Comparison of ENCODE assay signal across 14 mouse cellular contexts in genomic region chr14:119908032-119908675, GRCm38 (mm10).
DNase-seq lines count a peak whose midpoint lies in the region; ATAC-seq and TF ChIP-seq lines count a peak whose summit lies in the region.
"Had no signal": no experiment of that assay in that cellular context is flagged by ENCODE, and none has a peak within 500 bp of the region (broad histone marks: within the 10 kb centered on the region; RNA-seq: fewer than 3 reads in every experiment).

No protein-coding gene starts in this region.

- H3K4me2 ChIP-seq in heart, embryonic 16.5 days (ENCODE audit: low read depth, low read length), result peak overlapping the region; percentile 51
- peak overlapping the region; percentile 41 for H3K4me2 ChIP-seq in lung, postnatal 0 days (replicated peaks; ENCODE audit: low read depth, low read length)
- 0 out of 2 replicates have a peak overlapping the region, but pooled peaks have one; percentile 8 for H3K4me2 ChIP-seq in stomach, postnatal 0 days (replicated peaks; ENCODE audit: low read depth)
- H3K4me2 ChIP-seq: neural tube, embryonic 15.5 days had no signal

- no peaks in the 10 kb centered on the region for H3K36me3 ChIP-seq in heart, embryonic 16.5 days (ENCODE audit: control insufficient read depth, insufficient read depth)
- H3K36me3 ChIP-seq in lung, postnatal 0 days (ENCODE audit: insufficient read depth, low read length), result no peaks in the 10 kb centered on the region
- H3K36me3 ChIP-seq in stomach, postnatal 0 days (ENCODE audit: control insufficient read depth, insufficient read depth, low read length), result no peaks in the 10 kb centered on the region
- H3K36me3 ChIP-seq: neural tube, embryonic 15.5 days had no signal

- ATAC-seq in heart, embryonic 16.5 days (replicated peaks; ENCODE audit: extremely low read depth, insufficient read depth, low FRiP score), result no peak
- ATAC-seq in lung, postnatal 0 days, result peak; percentile 73
- no peak for ATAC-seq in stomach, postnatal 0 days (ENCODE audit: low FRiP score, low TSS enrichment)
- ATAC-seq: midbrain, embryonic 16.5 days had no signal

- no peak for DNase-seq in heart, adult 9 months (ENCODE audit: low spot score in 2 of 2)
- DNase-seq in right cerebral cortex, adult 18-20 months, result peak; percentile 11
- DNase-seq in right cerebral cortex, postnatal 4 days, result no peak
- peak; percentile 54 for DNase-seq in lung, postnatal 0 days (ENCODE audit: low spot score)
- no peak for DNase-seq in stomach, postnatal 0 days (ENCODE audit: low spot score)
- no peak for DNase-seq in cerebellum, postnatal 25 days
- DNase-seq in gastrocnemius, postnatal 10 days, result no peak
- DNase-seq: cerebellum, adult 18-20 months; gastrocnemius, postnatal 14 days; kidney, adult 2 months; thymus, adult 18-20 months had no signal

- no peaks in the 10 kb centered on the region for H3K27me3 ChIP-seq in heart, embryonic 16.5 days (ENCODE audit: control insufficient read depth, insufficient read depth, low read length)
- H3K27me3 ChIP-seq in lung, postnatal 0 days (replicated peaks; ENCODE audit: insufficient read depth, low read length), result no peaks in the 10 kb centered on the region
- H3K27me3 ChIP-seq in stomach, postnatal 0 days (ENCODE audit: control insufficient read depth, insufficient read depth, low read length), result no peaks in the 10 kb centered on the region
- H3K27me3 ChIP-seq: neural tube, embryonic 15.5 days had no signal

- TF ChIP-seq EP300 in lung, postnatal 0 days (IDR thresholded peaks at IDR 0.05), result no peak
- no peak for TF ChIP-seq EP300 in stomach, postnatal 0 days (optimal IDR thresholded peaks at IDR 0.05)

- no peak for TF ChIP-seq CTCF in lung, postnatal 0 days (IDR thresholded peaks at IDR 0.05)
- TF ChIP-seq CTCF in stomach, postnatal 0 days (IDR thresholded peaks at IDR 0.05; ENCODE audit: low read depth), result no peak

- H3K27ac ChIP-seq in heart, embryonic 16.5 days (ENCODE audit: low read length), result no peak overlapping the region; the same call in 1 of the 2 replicates
- H3K27ac ChIP-seq in lung, postnatal 0 days (ENCODE audit: low read length), result no peak overlapping the region
- H3K27ac ChIP-seq in stomach, postnatal 0 days (replicated peaks), result no peak overlapping the region
- H3K27ac ChIP-seq: neural tube, embryonic 15.5 days had no signal

- WGBS in heart, embryonic 16.5 days, result 49% methylated on average over 13 of the region's 13 CpGs
- 34% methylated on average over 13 of the region's 13 CpGs for whole genome bisulfite sequencing in lung, postnatal 0 days
- 48% methylated on average over 13 of the region's 13 CpGs for WGBS in stomach, postnatal 0 days

- H3K4me1 ChIP-seq in heart, embryonic 16.5 days (ENCODE audit: control insufficient read depth, insufficient read depth, low read length), result peaks cover 5% of the 10 kb centered on the region; the same call in 1 of the 2 replicates
- H3K4me1 ChIP-seq in lung, postnatal 0 days (ENCODE audit: insufficient read depth, low read depth, low read length), result no peaks in the 10 kb centered on the region
- H3K4me1 ChIP-seq in stomach, postnatal 0 days (replicated peaks; ENCODE audit: control insufficient read depth, insufficient read depth), result no peaks in the 10 kb centered on the region
- H3K4me1 ChIP-seq: neural tube, embryonic 15.5 days had no signal

- no peak overlapping the region for H3K9ac ChIP-seq in heart, embryonic 16.5 days (ENCODE audit: low read length)
- no peak overlapping the region for H3K9ac ChIP-seq in lung, postnatal 0 days (replicated peaks; ENCODE audit: low read depth)
- H3K9ac ChIP-seq in stomach, postnatal 0 days (ENCODE audit: low read length), result no peak overlapping the region
- H3K9ac ChIP-seq: neural tube, embryonic 15.5 days had no signal

- H3K9me3 ChIP-seq in heart, embryonic 16.5 days (replicated peaks; ENCODE audit: control insufficient read depth, low read length), result no peaks in the 10 kb centered on the region
- H3K9me3 ChIP-seq in lung, postnatal 0 days (ENCODE audit: low read length), result no peaks in the 10 kb centered on the region
- H3K9me3 ChIP-seq in stomach, postnatal 0 days (ENCODE audit: control insufficient read depth, low read length), result no peaks in the 10 kb centered on the region
- H3K9me3 ChIP-seq: neural tube, embryonic 15.5 days had no signal

- peak overlapping the region; percentile 28; the same call in 1 of the 2 replicates for H3K4me3 ChIP-seq in heart, embryonic 16.5 days (ENCODE audit: low read length)
- no peak overlapping the region for H3K4me3 ChIP-seq in lung, postnatal 0 days (ENCODE audit: low read depth, low read length)
- no peak overlapping the region for H3K4me3 ChIP-seq in stomach, postnatal 0 days (ENCODE audit: low read depth, low read length)
- H3K4me3 ChIP-seq: neural tube, embryonic 15.5 days had no signal

Comparison
In these comparisons a context has a peak if more than half of its experiments do, and no peak if none do; other contexts are left out.
1. DNase-seq: peak in right cerebral cortex, adult 18-20 months (single experiment) and lung, postnatal 0 days (single experiment); none in heart, adult 9 months (0 of 2), right cerebral cortex, postnatal 4 days (single experiment), stomach, postnatal 0 days (single experiment), cerebellum, postnatal 25 days (0 of 2) and gastrocnemius, postnatal 10 days (single experiment).
2. Peak in every context shown above with its lines, with median percentiles within 50 percentile points of each other: H3K4me2 ChIP-seq.